Mouse (Mus musculus) heart, adult 2 months (tissue): ENCODE measurements around the gene Ascc1.

Source experiments
- CTCF ChIP-seq: fragments of 200-600 bp; IDR thresholded peaks from 2 replicates; pipeline ENCODE4 v1.8.1; 2022; ENCODE audit warnings: antibody characterized with exemption, mild to moderate bottlenecking, moderate library complexity
- EP300 ChIP-seq: fragments of 200-500 bp; IDR thresholded peaks from 2 replicates; pipeline ENCODE4 v1.6.1; 2011; ENCODE audit warnings: low read depth, low read length, control low read depth; ENCODE audit not compliant: insufficient read depth
- POLR2A ChIP-seq: fragments of 200-500 bp; IDR thresholded peaks from 2 replicates; pipeline ENCODE4 v1.6.1; 2011; ENCODE audit warnings: mild to moderate bottlenecking, low read depth, low read length, control low read depth; ENCODE audit not compliant: insufficient read depth

DNA sequence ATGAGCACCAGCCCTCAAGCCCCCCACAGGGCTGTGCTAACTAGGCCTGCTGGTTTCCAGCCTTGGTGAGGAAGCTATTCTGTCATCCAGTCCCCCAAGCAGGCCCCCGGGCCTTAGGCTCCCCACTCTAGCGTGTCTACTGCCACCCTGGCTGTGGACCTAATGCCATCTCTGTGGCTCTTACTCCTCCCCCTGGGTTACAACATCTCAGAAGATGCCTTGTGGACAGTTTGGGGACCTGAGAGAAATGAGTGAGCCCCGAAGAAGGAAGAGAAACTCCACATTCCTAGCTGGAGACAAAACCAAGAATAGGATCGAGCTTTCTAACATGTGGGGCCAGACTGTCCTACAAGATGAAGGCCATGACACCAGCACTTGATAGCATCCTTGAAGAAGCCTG is 127.9 kb downstream of the Ascc1 start:
- TF ChIP-seq EP300: no peak
- no peak for TF ChIP-seq POLR2A
- TF ChIP-seq CTCF: no peak
